Mouse (Mus musculus): ENCODE data around the gene Hlcs. TPM values are rescaled to one million over a fixed set of nuclear protein-coding genes. Genes with fewer than 3 reads are reported as not detected.
A peak's percentile ranks its signal among the peaks of the same experiment; 100 is the strongest.

Hlcs gene
- polyA plus RNA-seq, 1 experiment, result 12.6 TPM

DNA sequence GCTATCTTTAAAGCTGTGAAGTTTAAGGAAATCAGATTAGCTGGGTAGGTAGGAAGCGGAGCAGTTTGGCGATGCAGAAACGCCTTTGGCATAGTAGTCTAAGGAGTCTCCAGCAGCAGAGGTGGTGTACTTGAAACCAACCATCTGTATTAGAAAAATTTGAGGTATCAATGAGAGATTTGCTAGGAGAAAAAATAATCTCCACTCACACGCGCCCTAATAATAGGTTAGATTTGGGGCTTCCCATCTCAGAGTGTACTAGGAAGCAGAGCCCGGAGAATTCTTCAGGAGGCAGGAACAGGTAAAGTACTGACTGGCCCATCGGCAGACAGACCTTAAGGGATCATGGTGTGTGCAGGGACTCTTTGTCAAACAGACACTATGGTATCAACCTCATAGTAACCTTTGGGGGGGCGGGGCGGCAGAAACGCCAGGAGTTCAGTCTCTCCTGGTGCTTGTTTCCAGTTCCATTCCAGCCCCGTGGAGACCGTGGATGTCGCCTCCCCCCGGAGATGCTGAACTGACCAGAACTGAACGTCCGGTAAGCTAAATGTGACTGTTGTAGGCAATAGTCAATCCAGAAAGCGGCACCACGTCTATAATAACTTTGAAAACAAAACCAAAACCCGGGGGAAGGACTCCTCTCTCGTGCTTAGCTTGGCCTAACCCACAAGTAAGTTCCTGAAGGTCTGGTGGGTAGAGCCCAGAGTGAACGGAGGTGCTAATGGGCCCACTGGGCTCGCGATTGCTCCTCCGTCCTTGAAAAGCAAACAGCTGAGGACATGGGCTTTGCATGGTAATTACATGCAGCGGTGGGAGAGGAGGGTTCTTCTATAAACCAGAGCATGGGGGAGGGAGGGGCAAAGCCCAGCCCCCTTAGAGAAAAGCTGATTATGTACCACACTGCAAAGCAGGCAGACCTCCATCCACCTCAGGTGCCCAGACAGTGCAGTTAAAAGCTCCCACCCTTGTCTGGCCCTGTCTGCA, 15.8 kb upstream of the Hlcs start:
- Histone ChIP-seq H3K27ac (ENCODE audit: insufficient read depth, low read length) (no peak overlapping the region), H3K4me1 (ENCODE audit: control insufficient read depth, insufficient read depth, low read length) (no peaks in the 10 kb centered on the region), H3K36me3 (ENCODE audit: control insufficient read depth, insufficient read depth, low read length, poor library complexity, severe bottlenecking) (no peaks in the 10 kb centered on the region), H3K9me3 (replicated peaks; ENCODE audit: control insufficient read depth, insufficient read depth, low read length, poor library complexity, severe bottlenecking) (no peaks in the 10 kb centered on the region), H3K4me3 (ENCODE audit: low read depth, low read length) (peak overlapping the region; percentile 32; the same call in 1 of the 2 replicates), H3K27me3 (ENCODE audit: control insufficient read depth, insufficient read depth, low read length, poor library complexity, severe bottlenecking) (peaks cover 5% of the 10 kb centered on the region; the same call in 1 of the 2 replicates), H3K9ac (ENCODE audit: low read depth, poor library complexity, severe bottlenecking) (peak overlapping the region; percentile 70; the same call in 1 of the 2 replicates)
- TF ChIP-seq EP300 (IDR thresholded peaks at IDR 0.05; ENCODE audit: insufficient read depth, low read depth, low read length), result no peak
- TF ChIP-seq CTCF (IDR thresholded peaks at IDR 0.05; ENCODE audit: low read depth, low read length), result no peak
- no peak for TF ChIP-seq POLR2A (IDR thresholded peaks at IDR 0.05; ENCODE audit: insufficient read depth, low read length)

DNA sequence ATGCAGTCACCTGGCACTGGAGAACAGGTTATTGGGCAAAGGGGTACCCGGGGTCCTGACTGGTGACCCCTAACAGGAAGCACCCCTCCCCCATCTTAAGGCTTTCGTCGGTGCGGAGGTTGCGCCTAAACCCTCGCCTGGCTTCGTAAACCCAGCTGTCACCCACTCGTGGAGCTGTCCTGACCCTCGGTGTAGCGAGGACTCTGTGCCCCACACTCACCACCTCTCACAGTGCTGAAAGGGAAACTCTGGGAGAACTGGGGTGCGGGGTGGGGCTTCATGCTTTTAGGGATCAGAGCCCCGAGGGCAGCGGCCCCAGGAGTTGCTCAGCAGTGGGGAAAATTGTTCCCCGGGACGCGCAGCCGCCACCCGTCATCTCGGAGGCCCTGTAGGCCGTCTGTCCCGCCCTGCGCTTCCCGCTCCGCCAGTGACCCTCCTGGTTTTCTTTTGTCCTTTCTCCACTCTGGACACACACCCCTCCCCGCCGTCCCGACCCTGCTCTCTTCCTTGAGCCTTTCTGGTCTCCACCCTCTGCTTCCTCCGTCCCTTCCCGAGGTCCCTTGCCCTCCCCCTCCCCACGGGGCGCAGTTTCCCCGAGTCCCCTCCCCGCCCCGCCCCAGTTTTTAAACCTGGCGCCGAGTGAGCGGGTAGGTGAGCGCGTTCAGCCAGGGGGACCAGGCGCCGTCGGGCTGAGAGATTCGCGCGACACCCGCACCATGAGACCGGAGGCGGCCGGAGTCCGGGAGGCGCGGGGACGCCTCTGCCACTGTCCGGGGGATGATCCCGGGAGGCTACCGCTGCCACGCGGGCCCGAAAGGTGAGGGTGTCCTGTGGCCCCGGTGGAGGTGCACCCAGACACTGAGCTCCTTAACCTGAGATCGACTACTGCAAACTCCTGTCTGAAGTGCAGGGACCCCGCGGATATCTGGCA, 14.7 kb upstream of the Hlcs start, which contains the start of gene Ripply3:
TSS of gene Ripply3 (plus strand) at position 640 of the 931 bp plus-strand sequence.
- no peaks in the 10 kb centered on the region for H3K36me3 ChIP-seq (ENCODE audit: control insufficient read depth, insufficient read depth, low read length, poor library complexity, severe bottlenecking)
- TF ChIP-seq EP300 (IDR thresholded peaks at IDR 0.05; ENCODE audit: insufficient read depth, low read depth, low read length) (no peak), POLR2A (IDR thresholded peaks at IDR 0.05; ENCODE audit: insufficient read depth, low read length) (no peak), CTCF (IDR thresholded peaks at IDR 0.05; ENCODE audit: low read depth, low read length) (no peak)
- H3K4me3 ChIP-seq (ENCODE audit: low read depth, low read length), result peak within 1 kb of the TSS; percentile 32
- peaks cover 5% of the 10 kb centered on the region; the same call in 1 of the 2 replicates for H3K27me3 ChIP-seq (ENCODE audit: control insufficient read depth, insufficient read depth, low read length, poor library complexity, severe bottlenecking)
- peak within 1 kb of the TSS; percentile 70 for H3K9ac ChIP-seq (ENCODE audit: low read depth, poor library complexity, severe bottlenecking)
- H3K9me3 ChIP-seq (replicated peaks; ENCODE audit: control insufficient read depth, insufficient read depth, low read length, poor library complexity, severe bottlenecking), result no peaks in the 10 kb centered on the region
- peaks cover 1% of the 10 kb centered on the region for H3K4me1 ChIP-seq (ENCODE audit: control insufficient read depth, insufficient read depth, low read length)
- no peak within 1 kb of the TSS for H3K27ac ChIP-seq (ENCODE audit: insufficient read depth, low read length)

DNA sequence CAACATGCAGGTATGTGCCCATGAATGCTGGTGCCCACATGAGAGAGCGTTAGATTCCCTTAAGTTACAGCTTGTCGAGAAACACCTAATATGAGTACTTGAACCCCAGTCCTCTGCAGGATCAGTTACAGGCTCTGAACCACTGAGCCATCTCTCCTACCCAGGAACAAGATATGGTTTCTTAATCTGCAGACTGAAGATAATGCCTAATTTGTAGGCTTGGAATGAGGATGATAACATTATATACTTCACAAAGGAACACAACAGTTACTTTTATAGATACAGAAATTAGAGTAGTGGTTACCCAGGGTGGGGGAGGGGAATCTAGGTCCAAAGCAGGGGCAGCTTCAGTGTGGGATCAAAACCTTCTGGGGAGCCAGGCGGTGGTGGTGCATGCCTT, 12.6 kb upstream of the Hlcs start:
- Histone ChIP-seq H3K27me3 (ENCODE audit: control insufficient read depth, insufficient read depth, low read length, poor library complexity, severe bottlenecking) (peaks cover 5% of the 10 kb centered on the region; the same call in 1 of the 2 replicates), H3K9me3 (replicated peaks; ENCODE audit: control insufficient read depth, insufficient read depth, low read length, poor library complexity, severe bottlenecking) (no peaks in the 10 kb centered on the region), H3K4me3 (ENCODE audit: low read depth, low read length) (no peak overlapping the region), H3K27ac (ENCODE audit: insufficient read depth, low read length) (no peak overlapping the region), H3K9ac (ENCODE audit: low read depth, poor library complexity, severe bottlenecking) (no peak overlapping the region), H3K4me1 (ENCODE audit: control insufficient read depth, insufficient read depth, low read length) (peaks cover 1% of the 10 kb centered on the region), H3K36me3 (ENCODE audit: control insufficient read depth, insufficient read depth, low read length, poor library complexity, severe bottlenecking) (no peaks in the 10 kb centered on the region)
- TF ChIP-seq EP300 (IDR thresholded peaks at IDR 0.05; ENCODE audit: insufficient read depth, low read depth, low read length), result no peak
- TF ChIP-seq POLR2A (IDR thresholded peaks at IDR 0.05; ENCODE audit: insufficient read depth, low read length), result no peak
- TF ChIP-seq CTCF (IDR thresholded peaks at IDR 0.05; ENCODE audit: low read depth, low read length), result no peak

DNA sequence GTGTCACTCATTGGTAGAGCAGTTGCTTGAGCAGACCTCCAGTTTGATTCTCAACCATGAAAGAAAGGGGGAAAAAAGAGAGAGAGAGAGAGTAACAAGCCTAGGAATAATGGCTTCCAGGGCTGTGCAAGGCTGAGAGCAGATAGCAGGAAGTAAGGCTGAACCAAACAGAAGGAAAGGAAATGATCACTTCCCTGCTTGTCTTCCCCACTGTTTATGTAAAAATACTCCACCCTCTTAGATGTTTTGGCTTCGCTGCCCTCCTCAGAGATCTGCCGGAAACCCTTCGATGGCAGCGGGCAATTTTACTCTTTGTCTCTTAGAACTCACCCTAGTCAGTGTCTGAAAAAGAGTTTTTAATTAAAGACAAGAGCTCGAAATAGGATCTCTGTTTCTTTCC, 10.3 kb upstream of the Hlcs start:
- no peaks in the 10 kb centered on the region for H3K36me3 ChIP-seq (ENCODE audit: control insufficient read depth, insufficient read depth, low read length, poor library complexity, severe bottlenecking)
- H3K27ac ChIP-seq (ENCODE audit: insufficient read depth, low read length), result no peak overlapping the region
- H3K27me3 ChIP-seq (ENCODE audit: control insufficient read depth, insufficient read depth, low read length, poor library complexity, severe bottlenecking), result peaks cover 6% of the 10 kb centered on the region; the same call in 1 of the 2 replicates
- no peaks in the 10 kb centered on the region for H3K9me3 ChIP-seq (replicated peaks; ENCODE audit: control insufficient read depth, insufficient read depth, low read length, poor library complexity, severe bottlenecking)
- H3K4me3 ChIP-seq (ENCODE audit: low read depth, low read length), result no peak overlapping the region
- H3K9ac ChIP-seq (ENCODE audit: low read depth, poor library complexity, severe bottlenecking), result no peak overlapping the region
- TF ChIP-seq CTCF (IDR thresholded peaks at IDR 0.05; ENCODE audit: low read depth, low read length) (no peak), POLR2A (IDR thresholded peaks at IDR 0.05; ENCODE audit: insufficient read depth, low read length) (no peak), EP300 (IDR thresholded peaks at IDR 0.05; ENCODE audit: insufficient read depth, low read depth, low read length) (no peak)
- H3K4me1 ChIP-seq (ENCODE audit: control insufficient read depth, insufficient read depth, low read length), result peaks cover 1% of the 10 kb centered on the region

DNA sequence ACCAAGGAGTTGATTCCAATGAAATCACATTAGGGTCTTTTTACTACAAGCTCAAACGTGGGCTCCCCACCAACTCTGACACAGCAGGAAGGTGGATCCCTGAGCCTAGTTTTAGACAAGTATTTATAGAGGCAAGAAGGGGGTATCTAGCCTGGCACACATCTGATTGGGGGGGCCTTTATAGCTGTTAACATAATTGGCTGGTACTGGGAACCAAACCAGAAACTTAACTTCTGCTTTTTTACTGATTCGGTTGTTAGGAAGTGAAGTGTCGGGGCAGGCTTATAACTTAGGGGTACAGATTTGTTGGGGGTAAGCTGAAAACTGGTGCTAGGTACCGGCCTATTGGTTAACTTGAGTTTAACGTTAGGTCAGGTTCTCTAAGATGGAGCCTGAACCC, 6.9 kb upstream of the Hlcs start:
- Histone ChIP-seq H3K36me3 (ENCODE audit: control insufficient read depth, insufficient read depth, low read length, poor library complexity, severe bottlenecking) (no peaks in the 10 kb centered on the region), H3K27me3 (ENCODE audit: control insufficient read depth, insufficient read depth, low read length, poor library complexity, severe bottlenecking) (0 out of 2 replicates have a peak, but pooled peaks cover 1% of the 10 kb centered on the region), H3K4me3 (ENCODE audit: low read depth, low read length) (no peak overlapping the region), H3K27ac (ENCODE audit: insufficient read depth, low read length) (no peak overlapping the region), H3K9ac (ENCODE audit: low read depth, poor library complexity, severe bottlenecking) (no peak overlapping the region), H3K4me1 (ENCODE audit: control insufficient read depth, insufficient read depth, low read length) (peaks cover 4% of the 10 kb centered on the region), H3K9me3 (replicated peaks; ENCODE audit: control insufficient read depth, insufficient read depth, low read length, poor library complexity, severe bottlenecking) (no peaks in the 10 kb centered on the region)
- TF ChIP-seq CTCF (IDR thresholded peaks at IDR 0.05; ENCODE audit: low read depth, low read length), result no peak
- TF ChIP-seq POLR2A (IDR thresholded peaks at IDR 0.05; ENCODE audit: insufficient read depth, low read length), result no peak
- TF ChIP-seq EP300 (IDR thresholded peaks at IDR 0.05; ENCODE audit: insufficient read depth, low read depth, low read length), result no peak

Measured in ES-Bruce4 (cell line).